Mouse (Mus musculus): Measurements from ENCODE around the gene Fam171a2.

DNA sequence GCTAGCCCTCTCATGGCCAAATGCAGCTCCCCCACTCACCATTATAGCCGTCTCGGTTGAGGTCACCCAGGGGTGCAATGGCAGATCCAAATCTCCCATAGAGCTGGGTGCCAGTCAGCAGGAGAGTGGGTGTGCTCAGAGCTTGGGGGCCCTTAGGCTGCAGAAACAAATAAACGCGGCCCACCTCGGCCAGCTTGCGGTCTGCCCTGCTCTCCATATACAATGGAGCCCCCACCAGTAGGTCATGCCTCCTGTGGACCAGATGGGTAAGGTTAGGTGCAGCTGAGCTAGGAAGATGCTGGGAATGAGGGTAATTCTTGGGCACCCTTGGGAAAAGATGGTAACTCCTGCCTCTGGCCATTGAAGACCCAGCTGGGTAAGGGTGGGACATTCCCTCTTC, 17.4 kb upstream of the Fam171a2 start:
- TF ChIP-seq CTCF (IDR thresholded peaks at IDR 0.05; ENCODE audit: insufficient read depth, low read length) (no peak), POLR2A (IDR thresholded peaks at IDR 0.05; ENCODE audit: borderline replicate concordance, extremely low read depth, low read depth, low read length) (no peak)
